Mouse (Mus musculus) midbrain, embryonic 12.5 days (tissue): ENCODE data around the gene Gal3st3. TPM values are rescaled to one million over a fixed set of nuclear protein-coding genes. Genes with fewer than 3 reads are reported as not detected.
"Not testable (repeated sequence)": the region's sequence is repeated elsewhere in the genome, so short reads cannot be mapped to it uniquely, and the experiment has no call there.

Source experiments
- ATAC-seq: fragments of 200-750 bp; cut with Nextera tagmentation; 2 replicates; pipeline ENCODE4 v1.8.0; 2017; ENCODE audit warnings: low read depth, moderate TSS enrichment, moderate library complexity; ENCODE audit not compliant: low FRiP score
- H3K27ac ChIP-seq: fragments of 300-500 bp; sonication (generic); replicated peaks from 2 replicates; pipeline ENCODE4 v1.5.1; 2016; ENCODE audit warnings: mild to moderate bottlenecking
- H3K27me3 ChIP-seq: fragments of 300-500 bp; sonication (generic); 2 replicates; pipeline ENCODE4 v1.6.1; 2016; ENCODE audit warnings: mild to moderate bottlenecking
- H3K36me3 ChIP-seq: fragments of 300-500 bp; sonication (generic); 2 replicates; pipeline ENCODE4 v1.6.1; 2016
- H3K4me1 ChIP-seq: fragments of 300-500 bp; sonication (generic); 2 replicates; pipeline ENCODE4 v1.6.1; 2016
- H3K4me2 ChIP-seq: fragments of 300-500 bp; sonication (generic); replicated peaks from 2 replicates; pipeline ENCODE4 v1.6.1; 2016; ENCODE audit warnings: mild to moderate bottlenecking, moderate library complexity
- H3K4me3 ChIP-seq: fragments of 300-500 bp; sonication (generic); 2 replicates; pipeline ENCODE4 v1.5.1; 2016; ENCODE audit warnings: mild to moderate bottlenecking
- H3K9ac ChIP-seq: fragments of 300-500 bp; sonication (generic); replicated peaks from 2 replicates; pipeline ENCODE4 v1.6.1; 2016; ENCODE audit warnings: mild to moderate bottlenecking, moderate library complexity
- H3K9me3 ChIP-seq: fragments of 300-500 bp; sonication (generic); 2 replicates; pipeline ENCODE4 v1.6.1; 2016; ENCODE audit warnings: mild to moderate bottlenecking
- WGBS: fragments of 180-500 bp; shearing (Covaris S2); methylation state at CpG from one replicate; pipeline ENCODE4 v1.1.7; 2016; 5-methylcytosine and 5-hydroxymethylcytosine counted together
- polyA plus RNA-seq: library from polyadenylated mRNA; unstranded; fragments of >200 nt; fragmentation: Nextera tagmentation; extraction: Ambion mirVana; gene quantifications from 2 replicates; pipeline ENCODE4 v1.2.1, GENCODE M21; 2016

Gene Gal3st3
- polyA plus RNA-seq, 1 experiment from 2014 or later, result 20.4 TPM

DNA sequence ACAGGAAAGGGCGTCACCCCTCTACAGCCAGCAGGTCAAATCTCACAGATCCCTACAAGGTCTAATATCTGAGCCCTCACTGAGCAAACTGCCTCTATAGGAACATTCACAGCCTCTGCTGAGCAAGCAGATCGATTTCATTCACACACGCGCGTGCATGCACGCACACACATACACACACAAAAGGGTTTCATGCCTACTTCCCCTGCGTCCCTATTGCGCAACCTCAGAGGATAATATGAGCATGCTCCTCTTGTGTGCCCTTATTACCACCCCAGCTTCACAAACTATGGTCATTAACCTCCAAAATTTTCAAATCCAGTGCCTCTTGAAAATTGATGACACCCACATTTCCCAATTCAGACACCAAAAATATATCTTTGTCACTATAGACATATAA is 15.1 kb downstream of the Gal3st3 start:
- ATAC-seq, result no peak
- no peak overlapping the region for H3K9ac ChIP-seq

DNA sequence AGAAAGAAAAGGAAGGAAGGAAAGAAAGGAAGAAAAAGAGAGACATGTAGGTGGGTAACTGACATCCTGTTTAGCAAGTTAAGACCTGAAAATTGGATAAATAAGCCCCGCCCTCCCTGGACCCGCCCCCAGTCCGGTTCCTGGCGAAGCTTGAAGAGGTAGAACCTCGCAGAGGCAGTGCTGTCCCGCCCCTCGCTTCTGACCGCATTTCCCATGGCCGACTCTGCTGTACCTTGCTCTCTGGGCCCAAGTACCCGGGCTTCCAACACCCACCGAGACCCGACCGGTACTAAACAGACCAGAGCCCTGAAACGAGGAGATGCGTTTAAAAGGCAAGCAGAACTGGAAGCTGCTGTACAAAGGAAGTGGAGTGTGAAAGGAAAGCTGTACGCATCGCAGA is 25.7 kb downstream of the Gal3st3 start:
- Histone ChIP-seq H3K36me3 (no peaks in the 10 kb centered on the region), H3K4me3 (no peak overlapping the region), H3K27ac (no peak overlapping the region), H3K4me1 (no peaks in the 10 kb centered on the region), H3K9ac (no peak overlapping the region), H3K4me2 (no peak overlapping the region), H3K9me3 (no peaks in the 10 kb centered on the region), H3K27me3 (no peaks in the 10 kb centered on the region)
- ATAC-seq, result no peak
- WGBS, result 64% methylated on average over 17 of the region's 17 CpGs

More for the DNA sequence above, 15.1 kb downstream of the Gal3st3 start:
- 90% methylated on average over 8 of the region's 8 CpGs for WGBS
- H3K27ac ChIP-seq, result no peak overlapping the region
- H3K4me2 ChIP-seq, result no peak overlapping the region
- H3K36me3 ChIP-seq, result no peaks in the 10 kb centered on the region
- H3K4me1 ChIP-seq, result no peaks in the 10 kb centered on the region
- H3K4me3 ChIP-seq, result no peak overlapping the region
- no peaks in the 10 kb centered on the region for H3K27me3 ChIP-seq
- peaks cover 2% of the 10 kb centered on the region; the same call in 1 of the 2 replicates for H3K9me3 ChIP-seq

DNA sequence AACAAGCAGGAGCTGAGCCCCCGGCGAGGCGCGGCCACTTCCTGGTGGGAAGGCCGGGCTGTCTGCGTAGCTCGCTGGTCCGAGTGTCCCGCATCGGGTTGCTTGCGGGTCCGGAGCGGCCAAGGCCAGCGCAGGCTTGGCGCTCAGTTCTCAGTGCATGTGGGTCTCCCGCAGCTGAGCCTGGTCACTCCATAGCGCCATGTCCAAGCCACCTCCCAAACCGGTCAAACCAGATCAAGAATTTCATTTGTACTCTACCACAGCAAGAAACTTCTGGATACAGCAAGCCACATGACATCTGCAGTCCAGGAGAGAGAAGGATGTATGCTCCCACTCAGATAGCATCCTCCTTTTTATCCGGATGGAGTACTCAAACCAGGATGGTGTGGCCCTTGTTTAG is 29.8 kb downstream of the Gal3st3 start:
- no peak for ATAC-seq
- H3K4me1 ChIP-seq, result no peaks in the 10 kb centered on the region
- H3K36me3 ChIP-seq, result no peaks in the 10 kb centered on the region
- no peak overlapping the region for H3K27ac ChIP-seq
- H3K4me3 ChIP-seq, result no peak overlapping the region
- no peak overlapping the region for H3K4me2 ChIP-seq
- no peaks in the 10 kb centered on the region for H3K9me3 ChIP-seq
- 72% methylated on average over 19 of the region's 19 CpGs for WGBS
- H3K27me3 ChIP-seq, result no peaks in the 10 kb centered on the region
- H3K9ac ChIP-seq, result no peak overlapping the region

DNA sequence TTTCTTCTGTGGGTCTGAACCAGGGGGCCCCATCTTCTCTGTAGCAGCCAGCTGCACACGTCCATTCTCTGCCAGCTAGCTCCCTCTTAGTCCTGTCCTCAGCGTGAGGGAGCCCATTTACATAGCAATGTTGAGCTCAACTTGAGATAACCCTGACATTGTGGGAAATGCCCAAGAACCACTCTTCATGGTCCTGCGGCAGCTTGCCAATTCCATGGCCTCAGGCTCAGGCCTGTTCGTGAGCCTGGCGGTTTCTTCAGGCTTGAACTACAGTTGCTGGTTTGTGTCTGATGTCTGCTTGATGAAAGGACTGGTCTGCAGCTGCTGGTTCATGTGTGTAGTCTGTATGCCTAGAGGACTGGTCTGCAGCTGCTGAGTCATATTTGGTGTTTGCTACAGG is 36.6 kb downstream of the Gal3st3 start:
- Histone ChIP-seq H3K9me3 (no peaks in the 10 kb centered on the region), H3K36me3 (no peaks in the 10 kb centered on the region), H3K27ac (no peak overlapping the region), H3K9ac (no peak overlapping the region), H3K4me1 (no peaks in the 10 kb centered on the region), H3K4me2 (no peak overlapping the region), H3K4me3 (no peak overlapping the region), H3K27me3 (no peaks in the 10 kb centered on the region)
- WGBS, result 80% methylated on average over 5 of the region's 5 CpGs
- ATAC-seq, result no peak

DNA sequence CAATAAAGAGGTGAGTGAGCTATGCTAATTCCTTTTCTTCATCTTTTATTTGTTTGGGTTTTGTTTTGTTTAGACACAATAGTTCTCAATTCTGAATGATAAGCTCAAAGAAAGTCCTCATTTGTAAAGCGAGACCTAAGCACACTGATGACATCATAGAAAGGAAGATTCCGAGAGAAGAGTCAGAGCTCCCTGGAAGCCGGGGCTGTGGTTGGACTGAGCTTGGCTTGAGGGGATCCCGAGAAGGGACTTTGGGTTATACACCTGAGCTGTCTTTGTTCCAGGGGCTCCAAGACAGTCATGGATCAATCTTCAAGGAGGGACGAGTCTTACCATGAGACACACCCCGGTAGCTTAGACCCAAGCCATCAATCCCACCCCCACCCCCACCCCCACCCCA is 37.3 kb downstream of the Gal3st3 start, which contains the start of gene Catsper1:
Gene Catsper1 (plus strand): TSS at position 301 of the 400 bp plus-strand sequence.
- Histone ChIP-seq H3K4me3 (no peak within 1 kb of the TSS), H3K27ac (no peak within 1 kb of the TSS), H3K9ac (no peak within 1 kb of the TSS), H3K9me3 (no peaks in the 10 kb centered on the region), H3K27me3 (no peaks in the 10 kb centered on the region), H3K4me1 (no peaks in the 10 kb centered on the region), H3K36me3 (no peaks in the 10 kb centered on the region), H3K4me2 (no peak within 1 kb of the TSS)
- WGBS, result 90% methylated on average over 6 of the region's 6 CpGs
- ATAC-seq, result no peak

DNA sequence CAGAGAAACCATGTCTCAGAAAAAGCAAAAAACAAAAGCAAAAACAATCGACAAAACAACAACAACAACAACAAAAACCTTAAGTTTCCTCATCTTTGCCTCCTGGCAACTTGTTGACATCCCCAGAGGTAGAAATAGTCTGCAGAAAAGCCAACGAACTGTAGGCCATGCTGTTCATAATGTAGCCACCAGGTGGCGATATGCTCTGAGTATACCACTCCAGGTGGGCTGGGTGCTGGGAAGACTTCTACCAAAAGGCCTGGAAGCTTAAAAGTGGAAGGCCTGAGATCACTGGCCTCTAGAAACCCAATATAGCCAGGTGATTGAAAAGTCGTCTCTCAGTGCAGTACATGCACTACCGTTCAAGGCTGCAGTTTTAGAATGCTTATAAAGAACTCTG is 39.8 kb downstream of the Gal3st3 start:
- Histone ChIP-seq H3K4me3 (no peak overlapping the region), H3K9ac (no peak overlapping the region), H3K4me2 (no peak overlapping the region), H3K27me3 (no peaks in the 10 kb centered on the region), H3K4me1 (no peaks in the 10 kb centered on the region), H3K36me3 (no peaks in the 10 kb centered on the region), H3K9me3 (no peaks in the 10 kb centered on the region), H3K27ac (no peak overlapping the region)
- ATAC-seq, result no peak
- WGBS, result 20% methylated on average over 5 of the region's 5 CpGs

DNA sequence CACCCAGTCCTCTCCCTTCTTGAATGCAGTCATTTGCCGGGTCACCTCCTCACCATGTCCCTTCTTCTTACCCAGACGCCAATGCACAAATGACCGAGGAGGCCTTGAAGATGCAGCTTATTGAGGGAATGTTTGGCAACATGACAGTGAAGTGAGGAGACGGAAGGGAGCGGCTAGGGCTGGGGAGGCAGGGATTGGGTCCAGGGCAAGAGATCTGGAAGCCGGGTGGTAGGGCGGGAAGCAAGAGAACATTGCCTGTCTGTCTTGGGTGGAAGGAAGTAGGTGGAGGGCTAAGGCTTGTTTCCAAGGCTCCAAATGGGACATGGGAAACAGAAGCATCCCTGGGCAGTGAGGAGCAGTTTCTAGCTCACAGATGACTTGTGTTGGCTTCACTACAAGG is 43.2 kb downstream of the Gal3st3 start:
- 89% methylated on average over 7 of the region's 7 CpGs for WGBS
- no peak overlapping the region for H3K4me2 ChIP-seq
- ATAC-seq, result no peak

DNA sequence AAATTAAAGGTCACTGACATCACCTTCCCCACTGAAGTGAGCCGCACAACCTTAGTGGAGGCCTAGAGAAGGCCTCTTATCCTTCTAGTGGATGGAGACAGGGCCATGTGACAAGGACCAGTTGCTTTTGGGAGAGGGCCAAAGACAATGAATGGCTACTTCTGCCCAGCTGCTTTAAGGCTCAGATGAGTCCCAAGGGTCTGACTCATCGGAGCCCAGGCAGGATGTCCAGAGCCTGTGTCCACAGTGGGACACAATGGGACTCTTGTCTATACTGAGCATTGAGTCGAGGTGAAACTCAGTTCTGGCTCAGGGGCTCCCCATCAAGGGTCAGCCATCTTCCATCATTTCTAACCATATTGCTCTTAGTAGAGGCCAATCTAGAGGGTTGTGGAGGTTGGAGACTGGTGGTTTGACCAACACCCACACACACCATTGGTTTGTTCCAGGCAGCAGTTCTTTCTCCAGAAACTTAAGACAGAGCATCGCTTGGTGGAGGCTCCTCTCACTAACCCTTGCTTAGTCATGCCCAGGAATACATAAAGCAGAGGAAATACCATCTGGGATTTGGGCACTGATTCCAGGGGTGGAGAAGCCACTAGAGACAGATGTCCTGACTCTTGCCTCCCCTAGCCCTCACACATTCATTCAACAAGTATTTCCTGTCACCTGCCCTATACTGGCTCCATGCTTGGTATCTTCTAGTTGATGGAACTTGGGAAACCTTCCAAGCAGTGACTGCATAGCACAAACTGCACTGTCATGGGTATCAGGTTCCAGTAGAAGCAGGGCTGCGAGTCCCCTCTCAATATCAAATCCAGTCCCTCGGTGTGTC is 47.4 kb downstream of the Gal3st3 start:
- no peak for ATAC-seq

More for the DNA sequence above, 43.2 kb downstream of the Gal3st3 start:
- Histone ChIP-seq H3K27me3 (no peaks in the 10 kb centered on the region), H3K4me1 (no peaks in the 10 kb centered on the region), H3K9me3 (no peaks in the 10 kb centered on the region), H3K4me3 (no peak overlapping the region), H3K36me3 (no peaks in the 10 kb centered on the region), H3K9ac (no peak overlapping the region), H3K27ac (no peak overlapping the region)

DNA sequence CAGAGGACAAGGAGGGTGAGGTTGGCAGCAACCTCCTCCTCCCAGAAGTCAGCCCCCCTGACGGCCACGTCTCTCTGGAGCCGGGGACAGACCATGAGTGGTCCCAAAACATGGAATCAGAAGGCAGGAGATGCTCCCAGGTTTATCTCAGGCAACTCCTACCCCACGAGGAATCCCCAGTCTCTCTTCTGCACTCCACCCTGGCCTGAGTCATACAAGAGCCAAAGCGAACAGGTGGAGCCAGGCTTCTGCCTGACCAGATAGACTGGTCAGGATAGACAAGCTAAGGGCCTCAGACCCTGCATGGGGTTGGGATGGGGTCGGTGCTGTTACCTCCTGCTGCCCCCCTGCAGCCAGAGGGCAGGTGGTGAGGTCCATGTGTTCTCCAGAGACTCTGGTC is 49.9 kb downstream of the Gal3st3 start:
- no peak overlapping the region for H3K27ac ChIP-seq
- ATAC-seq, result no peak
- H3K36me3 ChIP-seq, result no peaks in the 10 kb centered on the region
- H3K9ac ChIP-seq, result no peak overlapping the region
- 78% methylated on average over 6 of the region's 6 CpGs for WGBS
- no peak overlapping the region for H3K4me2 ChIP-seq
- peaks cover 15% of the 10 kb centered on the region; the same call in 1 of the 2 replicates for H3K27me3 ChIP-seq
- no peak overlapping the region for H3K4me3 ChIP-seq
- no peaks in the 10 kb centered on the region for H3K9me3 ChIP-seq
- H3K4me1 ChIP-seq, result peaks cover 9% of the 10 kb centered on the region; the same call in 1 of the 2 replicates

More for the DNA sequence above, 47.4 kb downstream of the Gal3st3 start:
- Histone ChIP-seq H3K4me1 (peaks cover 9% of the 10 kb centered on the region; the same call in 1 of the 2 replicates), H3K9ac (no peak overlapping the region), H3K36me3 (no peaks in the 10 kb centered on the region), H3K9me3 (no peaks in the 10 kb centered on the region), H3K27ac (no peak overlapping the region), H3K27me3 (peaks cover 13% of the 10 kb centered on the region; the same call in 1 of the 2 replicates), H3K4me2 (no peak overlapping the region), H3K4me3 (no peak overlapping the region)
- 86% methylated on average over 6 of the region's 6 CpGs for WGBS

DNA sequence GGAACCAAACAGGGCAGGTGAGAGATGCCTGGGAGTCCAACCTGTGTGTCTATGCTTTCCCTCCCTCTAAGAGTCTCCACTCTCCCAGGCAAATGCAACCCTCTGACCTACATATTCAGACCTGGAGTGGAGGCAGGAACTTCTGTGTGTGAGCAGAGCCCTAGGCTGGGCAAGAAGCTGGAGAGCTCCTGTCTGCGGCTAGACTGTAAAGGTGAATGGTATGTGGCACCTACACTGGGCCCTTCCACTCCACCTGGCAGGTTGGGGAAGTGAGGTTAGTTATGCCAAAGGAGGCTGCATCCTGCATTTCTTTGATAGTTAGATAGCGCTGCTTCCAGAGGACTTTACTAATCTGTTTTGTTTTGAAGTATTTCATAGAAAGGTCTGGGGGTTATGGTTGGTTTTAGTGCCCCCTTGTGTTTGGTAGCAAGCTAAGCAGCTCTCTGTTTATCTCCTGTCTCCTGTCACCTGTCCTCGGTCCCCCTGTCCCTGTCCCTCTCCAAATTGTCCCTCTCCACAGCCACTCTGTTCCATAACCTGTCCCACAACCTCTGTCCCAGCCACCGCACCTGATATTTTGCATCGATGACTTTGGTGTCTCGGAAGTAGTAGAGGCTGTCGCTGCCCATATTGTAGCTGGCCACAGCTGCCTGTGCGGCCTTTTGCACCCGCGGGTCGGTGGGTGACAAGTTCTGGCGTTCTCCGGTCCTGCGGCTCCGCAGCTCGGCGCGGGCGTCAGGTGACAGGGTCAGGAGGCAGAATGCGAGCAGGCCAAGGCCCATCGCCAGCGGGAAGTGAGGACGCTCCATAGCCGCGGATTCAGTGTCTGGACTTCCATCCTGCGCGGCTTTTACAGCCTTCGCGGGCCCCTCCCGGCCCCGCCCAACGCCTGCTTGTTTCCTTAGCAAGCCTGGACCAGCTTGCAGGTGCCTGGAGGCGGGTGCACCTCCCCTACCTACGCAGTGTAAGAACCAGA is 50.7 kb downstream of the Gal3st3 start:
- WGBS, result 6% methylated on average over 34 of the region's 34 CpGs
- H3K4me2 ChIP-seq, result peak overlapping the region; percentile 67
- peaks cover 15% of the 10 kb centered on the region; the same call in 1 of the 2 replicates for H3K27me3 ChIP-seq
- no peak overlapping the region for H3K27ac ChIP-seq
- H3K36me3 ChIP-seq, result no peaks in the 10 kb centered on the region
- no peaks in the 10 kb centered on the region for H3K9me3 ChIP-seq
- no peak for ATAC-seq
- H3K4me3 ChIP-seq, result peak overlapping the region; percentile 41
- H3K9ac ChIP-seq, result peak overlapping the region; percentile 71
- peaks cover 9% of the 10 kb centered on the region; the same call in 1 of the 2 replicates for H3K4me1 ChIP-seq

DNA sequence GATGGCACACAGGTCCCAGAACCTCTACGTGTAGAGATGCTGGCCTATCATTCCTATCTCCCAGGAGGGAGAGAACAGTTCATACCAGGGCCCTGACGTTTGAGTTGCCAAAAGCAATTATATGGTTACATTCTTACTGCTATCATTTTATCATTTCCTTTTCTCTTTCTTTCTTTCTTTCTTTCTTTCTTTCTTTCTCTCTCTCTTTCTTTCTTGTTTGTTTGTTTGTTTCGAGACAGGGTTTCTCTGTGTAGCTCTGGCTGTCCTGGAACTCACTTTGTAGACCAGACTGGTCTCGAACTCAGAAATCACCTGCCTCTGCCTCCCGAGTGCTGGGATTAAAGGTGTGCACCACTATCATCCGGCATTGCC is 51.4 kb downstream of the Gal3st3 start, which contains the start of gene Cst6:
Gene Cst6 (minus strand): TSS at position 73 of the 372 bp plus-strand sequence.
- Histone ChIP-seq H3K4me3 (peak within 1 kb of the TSS; percentile 41), H3K9ac (peak within 1 kb of the TSS; percentile 71), H3K4me2 (peak within 1 kb of the TSS; percentile 67), H3K27me3 (peaks cover 15% of the 10 kb centered on the region; the same call in 1 of the 2 replicates)
- not testable (repeated sequence) for H3K27ac ChIP-seq, H3K9me3 ChIP-seq, ATAC-seq, H3K36me3 ChIP-seq, H3K4me1 ChIP-seq
- WGBS, result 65% methylated on average over 6 of the region's 6 CpGs
